Mouse (Mus musculus): ENCODE results near the gene Tmem109. TPM values are rescaled to one million over a fixed set of nuclear protein-coding genes. Genes with fewer than 3 reads are reported as not detected.

The Tmem109 gene
- 39.9 and 40.2 TPM in 2 replicates for polyA plus RNA-seq (2015; fragmentation: Nextera tagmentation; extraction: Ambion mirVana)

DNA sequence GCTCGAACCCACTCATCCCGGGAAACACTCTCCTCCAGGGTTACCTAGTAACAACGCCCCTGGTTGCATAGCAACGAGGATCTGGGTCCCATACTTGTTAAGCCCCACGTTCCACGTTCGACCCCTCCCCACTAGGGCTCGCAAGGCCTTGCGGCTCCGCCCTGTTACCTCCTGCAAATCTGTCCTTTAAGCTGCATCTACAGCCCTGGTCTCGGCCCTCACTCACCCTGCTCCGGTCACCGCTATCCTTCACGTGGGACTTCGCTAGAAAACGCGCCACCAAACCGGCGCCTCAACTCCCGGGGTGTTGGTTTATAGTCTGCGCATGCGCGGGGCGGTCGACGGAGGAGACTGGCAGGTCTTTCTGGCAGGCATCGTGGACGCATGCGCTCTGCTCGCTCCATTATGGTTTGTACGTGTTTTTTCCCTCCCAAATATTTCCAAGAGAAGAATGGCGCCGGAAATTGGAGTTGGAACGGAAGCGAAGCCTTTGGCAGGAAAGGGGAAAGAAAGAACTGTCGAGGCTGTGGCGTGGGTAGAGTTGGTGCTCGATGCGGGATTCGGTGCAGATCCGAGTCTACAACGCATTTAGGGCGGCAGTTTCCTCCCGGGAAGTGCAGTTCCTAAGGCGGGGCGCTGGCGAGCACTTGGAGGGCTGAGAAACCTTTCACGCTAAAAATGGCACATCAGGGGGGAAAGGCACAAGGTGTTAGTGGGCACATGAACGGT, at the start of gene Tmem109:
Gene Tmem109 (minus strand): TSS at position 576 of the 729 bp plus-strand sequence.
- Histone ChIP-seq H3K27ac (replicated peaks) (peak within 1 kb of the TSS; percentile 99), H3K4me3 (peak within 1 kb of the TSS; percentile 58), H3K9ac (replicated peaks) (peak within 1 kb of the TSS; percentile 74), H3K4me1 (peaks cover 28% of the 10 kb centered on the region), H3K9me3 (no peaks in the 10 kb centered on the region; the same call in 1 of the 2 replicates), H3K36me3 (no peaks in the 10 kb centered on the region), H3K27me3 (no peaks in the 10 kb centered on the region), H3K4me2 (replicated peaks) (peak within 1 kb of the TSS; percentile 93)
- under 1% methylated on average over 49 of the region's 49 CpGs for WGBS
- ATAC-seq (replicated peaks) = peak; percentile 95

DNA sequence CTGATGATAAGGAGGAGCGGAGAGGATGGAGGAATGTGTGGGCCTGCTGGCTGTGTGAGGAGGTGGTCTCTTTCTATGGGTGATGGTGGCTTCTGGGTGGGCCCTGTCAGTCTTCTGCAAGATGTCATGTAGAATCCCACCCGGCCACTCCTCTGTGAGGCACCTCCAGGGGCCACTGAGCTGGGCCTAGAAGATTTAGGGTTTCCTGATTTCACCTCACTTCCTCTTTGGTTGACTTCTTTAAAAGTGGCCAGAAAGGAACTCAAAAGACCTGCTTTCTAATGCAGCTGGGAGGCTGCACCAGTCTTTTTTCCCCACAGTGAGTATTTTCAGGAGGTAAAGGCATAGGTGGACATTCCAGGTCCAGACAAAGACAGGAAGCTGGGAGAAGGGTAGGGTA, 48.8 kb upstream of the Tmem109 start:
- Histone ChIP-seq H3K9ac (replicated peaks) (no peak overlapping the region), H3K27ac (replicated peaks) (no peak overlapping the region), H3K36me3 (no peaks in the 10 kb centered on the region), H3K9me3 (no peaks in the 10 kb centered on the region), H3K4me1 (no peaks in the 10 kb centered on the region), H3K4me3 (no peak overlapping the region), H3K4me2 (replicated peaks) (no peak overlapping the region), H3K27me3 (no peaks in the 10 kb centered on the region)
- ATAC-seq (replicated peaks) = no peak
- WGBS = 98% methylated on average over 2 of the region's 2 CpGs

DNA sequence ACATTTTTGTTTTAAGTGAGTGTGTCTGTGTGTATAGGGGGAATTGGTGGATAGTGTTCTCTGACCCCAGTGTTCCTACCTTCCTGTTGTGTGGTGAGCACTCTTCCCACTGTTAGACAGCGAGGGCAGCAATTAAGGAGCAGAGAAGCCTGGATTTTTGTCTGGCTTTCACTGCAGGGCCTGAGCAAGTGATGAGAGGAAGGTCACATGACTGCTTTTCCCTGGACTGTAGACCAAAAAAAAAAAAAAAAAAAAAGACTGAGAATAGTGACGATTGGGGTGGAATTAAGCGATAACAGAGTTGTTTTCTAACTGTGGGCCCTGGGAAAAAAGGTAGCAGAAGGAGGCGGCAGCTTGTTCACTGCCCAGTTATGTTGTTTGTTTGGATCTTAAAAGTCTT, 44.9 kb upstream of the Tmem109 start:
- no peak overlapping the region for H3K27ac ChIP-seq (replicated peaks)
- H3K9me3 ChIP-seq = no peaks in the 10 kb centered on the region
- no peaks in the 10 kb centered on the region for H3K27me3 ChIP-seq
- H3K9ac ChIP-seq (replicated peaks) = no peak overlapping the region
- H3K4me1 ChIP-seq = no peaks in the 10 kb centered on the region
- H3K36me3 ChIP-seq = no peaks in the 10 kb centered on the region
- no peak for ATAC-seq (replicated peaks)
- WGBS = 43% methylated on average over 4 of the region's 4 CpGs
- no peak overlapping the region for H3K4me3 ChIP-seq
- no peak overlapping the region for H3K4me2 ChIP-seq (replicated peaks)

DNA sequence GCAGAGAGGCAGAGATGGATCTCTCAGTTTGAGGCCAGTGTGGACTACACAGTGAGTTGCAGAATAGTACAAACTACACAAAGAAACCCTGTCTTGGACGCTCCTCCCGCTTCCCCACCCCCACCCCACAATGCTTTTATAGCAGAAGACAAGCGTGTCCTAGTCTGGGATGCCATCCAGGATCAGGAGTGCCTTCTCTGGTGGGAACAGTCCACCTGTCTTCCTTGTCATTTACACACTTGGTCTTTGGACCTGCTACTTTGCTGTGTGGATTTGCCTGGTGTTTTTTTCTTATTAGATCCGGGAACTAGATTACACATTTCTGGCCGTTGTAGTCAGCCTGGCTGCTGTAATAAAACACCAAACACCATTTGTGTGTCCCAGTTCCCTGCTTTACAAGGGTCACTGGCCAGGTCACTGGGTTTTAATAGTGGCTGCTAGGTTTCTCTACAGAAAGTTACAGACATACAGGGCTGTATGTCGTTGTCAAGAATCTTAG, 44.4 kb upstream of the Tmem109 start:
- no peaks in the 10 kb centered on the region for H3K27me3 ChIP-seq
- no peaks in the 10 kb centered on the region for H3K36me3 ChIP-seq
- WGBS = 32% methylated on average over 6 of the region's 6 CpGs
- no peaks in the 10 kb centered on the region for H3K9me3 ChIP-seq
- no peak overlapping the region for H3K4me2 ChIP-seq (replicated peaks)
- no peak for ATAC-seq (replicated peaks)
- H3K4me3 ChIP-seq = no peak overlapping the region
- no peak overlapping the region for H3K9ac ChIP-seq (replicated peaks)
- no peaks in the 10 kb centered on the region for H3K4me1 ChIP-seq
- no peak overlapping the region for H3K27ac ChIP-seq (replicated peaks)

DNA sequence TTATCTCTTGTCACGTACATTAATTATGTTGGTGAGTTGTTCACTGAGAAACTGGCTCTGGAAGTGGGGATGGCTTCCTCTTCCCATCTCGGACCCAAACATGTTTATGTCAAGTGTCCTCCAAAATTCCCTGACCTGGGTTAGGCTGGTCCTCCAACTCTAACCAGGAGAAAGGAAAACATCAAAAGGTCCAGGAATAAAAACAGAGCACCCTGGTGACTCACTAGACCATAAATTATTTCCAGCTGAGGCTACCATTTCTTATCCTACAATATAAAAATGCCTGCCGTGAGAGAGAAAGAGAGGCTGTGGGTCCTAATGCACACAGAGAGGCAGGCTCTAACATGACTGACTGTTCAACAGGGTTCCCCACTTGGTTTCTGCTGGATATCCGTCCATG, 42.4 kb upstream of the Tmem109 start:
- WGBS = 75% methylated on average over 4 of the region's 4 CpGs
- ATAC-seq (replicated peaks) = no peak
- Histone ChIP-seq H3K27ac (replicated peaks) (no peak overlapping the region), H3K9ac (replicated peaks) (no peak overlapping the region), H3K9me3 (no peaks in the 10 kb centered on the region), H3K4me3 (no peak overlapping the region), H3K36me3 (no peaks in the 10 kb centered on the region), H3K27me3 (no peaks in the 10 kb centered on the region), H3K4me2 (replicated peaks) (no peak overlapping the region), H3K4me1 (no peaks in the 10 kb centered on the region)

DNA sequence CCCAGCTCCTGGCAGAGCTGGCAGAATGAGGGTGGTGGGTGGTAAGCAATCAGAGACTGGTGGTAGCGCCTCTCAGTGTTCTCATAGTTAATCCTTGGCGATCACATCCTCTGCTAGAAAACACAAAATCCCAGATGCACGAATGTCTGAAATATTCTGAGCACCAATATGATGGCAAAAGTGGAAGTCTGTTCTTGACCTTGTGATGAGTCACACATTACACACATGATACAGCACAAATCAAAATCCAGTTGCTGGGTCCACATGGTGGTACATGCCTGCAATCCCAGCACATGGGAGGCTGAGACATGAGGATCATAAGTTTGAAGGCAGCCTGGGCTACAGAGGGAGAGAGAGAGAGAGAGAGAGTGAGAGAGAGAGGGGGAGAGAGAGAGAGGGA, 39.3 kb upstream of the Tmem109 start:
- H3K9me3 ChIP-seq = no peaks in the 10 kb centered on the region
- 79% methylated on average over 3 of the region's 3 CpGs for WGBS
- no peak overlapping the region for H3K27ac ChIP-seq (replicated peaks)
- H3K36me3 ChIP-seq = no peaks in the 10 kb centered on the region
- no peak for ATAC-seq (replicated peaks)
- H3K9ac ChIP-seq (replicated peaks) = no peak overlapping the region
- H3K4me2 ChIP-seq (replicated peaks) = no peak overlapping the region
- no peaks in the 10 kb centered on the region for H3K4me1 ChIP-seq
- H3K4me3 ChIP-seq = no peak overlapping the region
- no peaks in the 10 kb centered on the region for H3K27me3 ChIP-seq

DNA sequence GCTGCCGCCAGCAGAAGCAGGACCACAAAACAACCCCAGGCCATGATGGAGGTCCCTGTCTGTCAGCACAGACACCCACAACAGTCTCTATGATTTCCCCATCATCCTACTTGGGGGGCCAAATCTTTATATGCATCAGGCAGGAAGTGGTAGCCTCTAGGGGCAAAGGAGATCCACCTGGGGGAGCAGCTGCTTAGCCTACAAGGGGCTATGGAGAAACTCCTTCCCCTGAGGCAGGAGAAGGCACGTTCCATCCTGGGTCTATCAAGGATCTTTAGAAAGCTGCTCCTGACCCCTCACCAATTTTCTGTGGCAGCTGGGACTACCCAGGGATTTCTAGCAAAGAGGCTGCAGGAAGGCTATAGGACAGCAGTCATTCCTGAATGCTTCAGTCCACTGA, 38.7 kb upstream of the Tmem109 start, which contains the start of gene Zp1:
Gene Zp1 (minus strand): TSS at position 101 of the 400 bp plus-strand sequence.
- WGBS = 82% methylated on average over 2 of the region's 2 CpGs
- no peak within 1 kb of the TSS for H3K4me2 ChIP-seq (replicated peaks)
- H3K27me3 ChIP-seq = no peaks in the 10 kb centered on the region
- no peak within 1 kb of the TSS for H3K4me3 ChIP-seq
- H3K9ac ChIP-seq (replicated peaks) = no peak within 1 kb of the TSS
- H3K27ac ChIP-seq (replicated peaks) = no peak within 1 kb of the TSS
- no peak for ATAC-seq (replicated peaks)
- no peaks in the 10 kb centered on the region for H3K36me3 ChIP-seq
- H3K4me1 ChIP-seq = no peaks in the 10 kb centered on the region
- H3K9me3 ChIP-seq = no peaks in the 10 kb centered on the region

DNA sequence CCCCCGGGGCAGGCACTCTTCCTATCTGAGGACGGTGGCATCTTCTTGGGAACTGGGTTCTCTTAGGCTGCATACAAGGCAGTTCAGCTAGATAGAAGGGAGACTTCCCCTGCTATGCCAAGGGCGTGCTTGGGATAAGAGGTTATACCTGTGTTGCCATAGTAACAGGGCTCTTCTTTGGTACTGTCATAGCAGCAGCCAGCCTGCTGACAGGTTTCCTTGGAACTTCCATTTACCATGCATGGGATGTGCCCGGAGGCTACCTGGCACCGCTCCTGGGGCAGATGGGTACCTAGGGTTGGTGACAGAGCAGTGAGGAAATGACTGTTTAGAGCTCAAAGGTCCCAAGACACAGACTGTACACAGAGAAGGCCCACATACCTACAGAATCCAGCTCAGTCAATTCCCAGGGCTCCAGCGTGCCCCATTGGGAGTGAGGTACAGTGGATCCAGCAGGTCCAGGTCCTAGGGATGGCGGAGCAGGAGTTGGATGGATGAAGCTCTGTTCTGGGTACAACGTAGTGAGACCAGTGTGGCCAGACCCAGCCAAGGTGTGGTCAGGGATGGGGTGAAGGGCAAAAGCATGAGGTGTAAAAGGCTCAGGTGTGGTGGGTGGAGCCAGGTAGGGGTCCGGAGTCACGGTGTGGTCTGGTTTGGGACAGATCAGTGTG, 36.7 kb upstream of the Tmem109 start:
- Histone ChIP-seq H3K9ac (replicated peaks) (no peak overlapping the region), H3K4me2 (replicated peaks) (no peak overlapping the region), H3K4me3 (no peak overlapping the region), H3K36me3 (no peaks in the 10 kb centered on the region), H3K9me3 (no peaks in the 10 kb centered on the region), H3K27me3 (no peaks in the 10 kb centered on the region), H3K27ac (replicated peaks) (no peak overlapping the region), H3K4me1 (no peaks in the 10 kb centered on the region)
- WGBS = 88% methylated on average over 10 of the region's 10 CpGs
- peak; percentile 35; the same call in 1 of the 2 replicates for ATAC-seq (replicated peaks)

DNA sequence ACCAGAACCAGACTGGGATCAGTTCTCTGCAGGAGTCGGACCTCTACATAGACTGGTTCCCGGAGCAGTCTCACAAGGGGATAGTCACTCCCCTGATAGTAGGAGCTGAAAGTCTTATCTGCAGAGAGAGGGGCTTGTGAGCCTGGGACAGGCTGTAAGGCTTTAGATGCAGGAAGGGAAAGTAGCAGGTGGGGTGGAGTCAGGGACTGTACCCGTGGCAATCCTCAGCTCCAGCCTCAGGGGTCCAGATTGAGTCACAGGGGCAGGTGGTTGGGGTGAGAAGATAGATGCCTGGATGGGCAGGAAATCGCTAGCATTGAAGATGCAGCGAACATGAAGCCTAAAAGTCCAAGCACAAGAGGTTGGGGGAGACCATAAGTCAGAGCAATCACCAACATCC, 34.7 kb upstream of the Tmem109 start:
- no peaks in the 10 kb centered on the region for H3K9me3 ChIP-seq
- H3K9ac ChIP-seq (replicated peaks) = no peak overlapping the region
- H3K4me1 ChIP-seq = no peaks in the 10 kb centered on the region
- H3K36me3 ChIP-seq = no peaks in the 10 kb centered on the region
- no peak overlapping the region for H3K4me3 ChIP-seq
- H3K4me2 ChIP-seq (replicated peaks) = no peak overlapping the region
- no peaks in the 10 kb centered on the region for H3K27me3 ChIP-seq
- no peak overlapping the region for H3K27ac ChIP-seq (replicated peaks)
- 70% methylated on average over 5 of the region's 5 CpGs for WGBS
- no peak for ATAC-seq (replicated peaks)

DNA sequence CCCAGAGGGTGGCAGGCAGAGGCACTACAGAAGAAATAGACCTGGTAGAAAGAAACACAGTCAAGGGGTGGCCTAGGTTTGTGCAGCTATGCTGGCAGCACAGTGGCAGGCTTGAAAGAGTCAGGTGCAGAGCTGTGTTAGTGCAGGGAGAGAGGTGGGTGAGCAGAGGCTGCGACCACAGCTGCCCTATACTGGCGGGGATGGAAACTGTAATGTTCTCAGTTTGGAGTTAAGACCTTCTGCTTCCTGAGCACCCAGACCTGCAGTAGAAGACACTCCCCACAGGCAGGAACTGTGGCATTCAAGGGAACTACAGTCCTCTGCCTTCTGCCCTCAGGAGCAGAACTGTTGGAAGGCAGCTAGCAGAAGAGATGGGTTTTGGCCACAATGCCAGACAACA, 33.1 kb upstream of the Tmem109 start:
- H3K36me3 ChIP-seq = no peaks in the 10 kb centered on the region
- no peak for ATAC-seq (replicated peaks)
- no peak overlapping the region for H3K4me3 ChIP-seq
- 78% methylated on average over 2 of the region's 2 CpGs for WGBS
- H3K9ac ChIP-seq (replicated peaks) = no peak overlapping the region
- H3K27me3 ChIP-seq = no peaks in the 10 kb centered on the region
- H3K4me2 ChIP-seq (replicated peaks) = no peak overlapping the region
- no peaks in the 10 kb centered on the region for H3K9me3 ChIP-seq
- H3K4me1 ChIP-seq = no peaks in the 10 kb centered on the region
- no peak overlapping the region for H3K27ac ChIP-seq (replicated peaks)

DNA sequence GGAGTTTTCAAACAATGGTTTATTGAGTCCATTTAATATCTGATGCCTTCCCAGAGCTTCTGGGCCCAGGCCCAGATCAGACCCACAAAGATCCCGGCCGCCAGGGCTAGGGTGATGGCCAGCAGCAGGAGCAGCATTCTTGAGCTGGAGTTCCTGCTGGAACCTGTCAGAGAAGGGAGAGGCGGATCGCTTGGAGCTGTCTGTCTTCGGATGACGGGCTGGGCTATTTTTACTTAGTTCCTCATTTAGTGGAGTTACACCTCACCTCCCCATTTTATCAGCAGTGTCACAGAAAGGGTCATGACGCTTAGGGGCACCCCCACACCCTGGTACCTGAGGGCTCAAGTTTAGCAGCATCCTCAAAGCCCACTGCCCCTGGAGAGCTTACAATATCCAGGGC, 32.5 kb upstream of the Tmem109 start:
- Histone ChIP-seq H3K27me3 (no peaks in the 10 kb centered on the region), H3K4me3 (no peak overlapping the region), H3K9me3 (no peaks in the 10 kb centered on the region), H3K9ac (replicated peaks) (no peak overlapping the region), H3K27ac (replicated peaks) (no peak overlapping the region), H3K4me1 (no peaks in the 10 kb centered on the region), H3K36me3 (no peaks in the 10 kb centered on the region), H3K4me2 (replicated peaks) (no peak overlapping the region)
- 79% methylated on average over 7 of the region's 7 CpGs for whole genome bisulfite sequencing
- no peak for ATAC-seq (replicated peaks)

DNA sequence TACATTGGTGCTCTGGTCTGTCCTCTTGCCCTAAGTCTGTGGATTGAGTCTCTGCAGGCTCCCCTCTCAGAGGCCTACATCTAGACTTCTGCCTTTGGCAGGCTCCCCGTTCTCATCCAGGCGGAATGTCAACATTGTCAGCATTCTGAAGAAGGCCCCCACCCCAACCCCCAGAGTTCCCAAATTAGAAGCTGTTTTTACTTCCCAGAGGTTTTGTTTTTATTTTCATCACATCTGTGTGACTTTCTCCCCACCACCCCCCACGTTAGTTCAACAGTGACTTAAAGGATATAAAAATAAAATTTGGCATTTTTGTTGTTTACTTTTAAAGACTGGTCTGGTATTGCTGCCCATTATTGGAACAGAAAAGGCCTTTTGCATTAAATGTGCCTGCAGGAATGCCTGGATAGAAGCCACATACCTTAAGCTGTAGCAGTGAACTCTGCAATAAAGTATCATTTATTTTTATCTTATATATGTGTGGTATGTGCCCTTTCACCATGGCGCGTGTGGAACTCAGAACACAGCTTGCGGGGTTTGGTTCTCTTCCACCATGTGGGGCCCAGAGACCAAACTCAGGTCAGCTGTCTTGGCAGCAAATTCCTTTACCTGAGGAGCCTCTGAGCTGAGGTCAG, 27.4 kb upstream of the Tmem109 start:
- H3K4me3 ChIP-seq = no peak overlapping the region
- no peaks in the 10 kb centered on the region for H3K9me3 ChIP-seq
- no peak for ATAC-seq (replicated peaks)
- no peak overlapping the region for H3K9ac ChIP-seq (replicated peaks)
- no peak overlapping the region for H3K27ac ChIP-seq (replicated peaks)
- peaks cover 27% of the 10 kb centered on the region for H3K36me3 ChIP-seq
- no peaks in the 10 kb centered on the region for H3K4me1 ChIP-seq
- WGBS = 83% methylated on average over 6 of the region's 6 CpGs
- H3K4me2 ChIP-seq (replicated peaks) = no peak overlapping the region
- H3K27me3 ChIP-seq = no peaks in the 10 kb centered on the region

Measured in forebrain, embryonic 15.5 days (tissue).